Mouse (Mus musculus): ENCODE measurements around the gene Gatb. TPM values are rescaled to one million over a fixed set of nuclear protein-coding genes. Genes with fewer than 3 reads are reported as not detected.
"Not testable (repeated sequence)": the region's sequence is repeated elsewhere in the genome, so short reads cannot be mapped to it uniquely, and the experiment has no call there.

Gene Gatb
- polyA plus RNA-seq, 1 experiment: 3.9 TPM

DNA sequence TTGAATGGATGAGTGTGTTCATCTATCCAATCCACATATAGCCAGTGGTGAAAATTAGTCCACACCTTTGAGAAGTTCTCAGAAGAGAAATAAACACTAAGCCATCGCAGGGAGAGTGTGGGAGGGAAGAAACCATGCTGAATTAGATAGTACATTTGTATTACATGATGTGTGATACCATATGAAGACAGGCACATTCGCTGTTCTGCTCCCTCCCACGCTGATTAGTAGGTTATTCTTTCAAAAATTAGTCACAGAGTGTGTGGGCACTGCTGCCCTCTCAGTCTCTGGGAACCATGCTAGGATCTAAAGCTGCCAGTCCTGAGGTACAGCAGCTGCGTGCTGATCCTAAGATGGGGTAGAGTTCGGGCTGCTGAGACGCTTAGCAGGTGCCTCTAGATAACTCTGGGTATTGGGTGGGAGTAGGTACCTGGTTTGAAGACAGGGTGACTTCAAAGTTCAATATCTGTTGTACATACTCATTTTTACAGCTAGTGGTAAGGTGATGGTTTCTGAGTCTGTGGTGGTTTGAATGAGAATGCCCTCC lies 20.1 kb upstream of the Gatb start:
- 79% methylated on average over 6 of the region's 6 CpGs for WGBS
- TF ChIP-seq POLR2A (IDR thresholded peaks at IDR 0.05; ENCODE audit: borderline replicate concordance, extremely low read depth, low read depth, low read length): no peak
- no peak for TF ChIP-seq CTCF (IDR thresholded peaks at IDR 0.05; ENCODE audit: insufficient read depth, low read length)

DNA sequence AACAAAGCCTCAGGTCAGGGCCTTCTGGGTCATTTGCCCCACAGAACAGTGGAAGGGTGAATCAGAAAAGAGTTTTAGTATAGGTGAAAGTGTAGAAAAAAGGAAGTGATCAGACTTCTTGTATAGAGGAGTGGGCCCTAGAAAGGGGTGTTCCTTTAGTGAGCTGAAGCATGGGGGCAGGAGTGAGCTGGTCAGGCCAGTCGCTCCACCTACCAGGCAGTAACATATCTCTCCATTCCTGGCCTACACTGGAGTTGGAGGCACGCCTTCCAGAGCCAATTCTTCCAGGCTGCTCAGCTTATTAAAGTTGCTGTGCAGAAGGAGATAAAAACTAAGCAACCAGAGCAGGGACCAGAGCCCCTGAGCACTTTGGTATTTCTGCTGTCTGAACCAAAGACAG lies 9.3 kb upstream of the Gatb start:
- Histone ChIP-seq H3K4me3 (replicated peaks; ENCODE audit: extremely low read depth, low read depth, low read length) (no peak overlapping the region), H3K4me1 (ENCODE audit: control insufficient read depth, insufficient read depth, low read length) (no peaks in the 10 kb centered on the region)
- no peak for DNase-seq
- TF ChIP-seq POLR2A (IDR thresholded peaks at IDR 0.05; ENCODE audit: borderline replicate concordance, extremely low read depth, low read depth, low read length) (no peak), CTCF (IDR thresholded peaks at IDR 0.05; ENCODE audit: insufficient read depth, low read length) (no peak)
- 73% methylated on average over 2 of the region's 2 CpGs for WGBS

More for the DNA sequence above, 20.1 kb upstream of the Gatb start:
- DNase-seq: no peak
- Histone ChIP-seq H3K4me3 (replicated peaks; ENCODE audit: extremely low read depth, low read depth, low read length) (no peak overlapping the region), H3K4me1 (ENCODE audit: control insufficient read depth, insufficient read depth, low read length) (no peaks in the 10 kb centered on the region)

DNA sequence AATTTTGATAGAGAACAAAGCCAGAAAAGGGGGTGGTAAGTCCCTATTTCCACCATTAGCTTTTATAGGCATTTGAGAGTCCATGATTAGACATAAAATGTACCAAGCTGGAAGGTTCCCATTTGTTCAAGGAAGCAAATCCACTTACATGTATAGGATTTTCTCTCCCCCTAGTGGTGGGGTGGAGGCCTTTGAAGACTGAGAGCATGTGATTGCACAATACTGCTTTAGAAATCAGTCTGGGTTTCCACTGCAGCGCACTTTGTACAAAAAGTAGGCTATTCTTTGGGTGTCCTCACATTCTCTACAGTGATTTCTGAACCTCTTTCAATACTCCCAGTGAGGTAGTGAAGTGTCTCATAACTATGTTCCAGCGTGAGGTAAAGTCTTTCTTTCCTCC lies 2.6 kb upstream of the Gatb start:
- WGBS: 51% methylated on average over 2 of the region's 2 CpGs
- DNase-seq: no peak
- no peaks in the 10 kb centered on the region for H3K4me1 ChIP-seq (ENCODE audit: control insufficient read depth, insufficient read depth, low read length)
- TF ChIP-seq CTCF (IDR thresholded peaks at IDR 0.05; ENCODE audit: insufficient read depth, low read length): 0 out of 2 replicates have a peak, but pooled peaks have one; percentile 15
- TF ChIP-seq POLR2A (IDR thresholded peaks at IDR 0.05; ENCODE audit: borderline replicate concordance, extremely low read depth, low read depth, low read length): no peak
- H3K4me3 ChIP-seq (replicated peaks; ENCODE audit: extremely low read depth, low read depth, low read length): no peak overlapping the region

DNA sequence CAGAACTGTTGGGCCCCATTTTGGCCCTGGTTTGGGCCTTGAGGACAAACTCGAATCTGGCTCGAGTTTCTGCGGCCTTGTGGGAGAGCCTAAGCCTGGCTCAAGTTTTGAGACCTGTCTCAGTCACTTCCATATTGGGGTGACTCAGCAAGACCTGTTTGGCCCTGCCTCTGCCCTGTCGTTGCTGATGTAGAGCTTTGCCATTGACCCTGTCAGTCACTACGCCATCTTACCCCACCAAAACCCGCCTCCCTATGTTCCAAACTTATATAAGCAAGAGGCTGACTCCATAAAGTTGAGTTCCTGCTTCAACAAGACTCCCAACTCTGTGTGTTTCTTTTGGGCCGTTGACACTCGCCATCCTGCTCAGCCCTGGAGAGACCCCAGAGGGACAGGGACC lies 1.4 kb upstream of the Gatb start:
- DNase-seq; H3K4me1 ChIP-seq (ENCODE audit: control insufficient read depth, insufficient read depth, low read length); H3K4me3 ChIP-seq (replicated peaks; ENCODE audit: extremely low read depth, low read depth, low read length): not testable (repeated sequence)
- 90% methylated on average over 8 of the region's 8 CpGs for WGBS

DNA sequence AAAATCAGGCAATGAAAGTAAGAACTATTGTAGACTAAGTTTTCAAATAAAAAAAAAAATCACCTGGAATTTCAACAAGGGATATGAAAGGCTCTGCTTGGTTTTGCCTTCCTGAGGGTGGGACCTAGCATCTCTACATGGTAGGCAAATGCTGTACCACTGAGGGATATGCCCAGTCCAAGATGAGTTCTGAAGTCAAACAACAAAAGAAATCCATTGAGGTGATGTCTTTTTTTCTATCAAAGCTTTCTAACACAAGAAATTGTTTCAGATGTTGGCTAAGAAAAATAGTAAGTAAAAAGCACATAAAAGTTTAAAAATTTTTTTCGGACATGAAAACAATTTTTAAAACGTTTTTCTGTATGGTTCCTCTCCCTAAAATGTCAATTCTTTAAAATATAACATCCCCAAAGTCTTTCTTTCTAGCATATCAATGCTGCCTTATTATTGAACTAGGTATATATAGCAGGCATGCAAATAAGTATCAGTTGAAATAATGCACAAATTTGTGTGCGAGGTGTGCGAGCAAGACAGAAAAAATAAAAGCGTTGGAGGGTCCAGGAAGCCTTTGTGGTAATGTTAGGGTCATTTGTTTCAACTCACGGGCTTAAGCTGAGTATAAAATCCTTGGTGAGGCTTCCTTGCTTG lies 579 bp upstream of the Gatb start:
- DNase-seq: no peak
- Histone ChIP-seq H3K4me1 (ENCODE audit: control insufficient read depth, insufficient read depth, low read length) (no peaks in the 10 kb centered on the region), H3K4me3 (replicated peaks; ENCODE audit: extremely low read depth, low read depth, low read length) (peak overlapping the region; percentile 27)
- TF ChIP-seq POLR2A (IDR thresholded peaks at IDR 0.05; ENCODE audit: borderline replicate concordance, extremely low read depth, low read depth, low read length) (no peak), CTCF (IDR thresholded peaks at IDR 0.05; ENCODE audit: insufficient read depth, low read length) (no peak)
- 23% methylated on average over 6 of the region's 6 CpGs for WGBS

DNA sequence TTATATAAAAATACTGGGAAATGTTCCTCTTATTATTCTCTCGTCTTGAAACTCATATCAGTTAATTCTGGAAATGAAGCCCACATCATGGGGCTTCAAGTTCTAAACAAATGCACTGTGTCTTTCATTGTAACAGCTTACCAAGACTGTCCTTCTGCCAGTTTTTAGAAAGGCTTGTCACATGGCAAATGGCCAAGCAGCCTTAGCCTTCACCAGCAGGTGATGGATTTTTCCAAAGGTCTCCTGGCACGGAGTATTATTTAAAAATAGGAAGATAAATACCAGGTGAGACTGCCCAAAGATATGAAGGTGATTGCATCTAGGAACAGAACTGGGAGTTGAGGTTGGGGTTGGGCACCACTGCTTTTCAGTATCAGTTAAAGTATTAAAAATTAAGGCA lies 8.8 kb downstream of the Gatb start:
- TF ChIP-seq POLR2A (IDR thresholded peaks at IDR 0.05; ENCODE audit: borderline replicate concordance, extremely low read depth, low read depth, low read length) (no peak), CTCF (IDR thresholded peaks at IDR 0.05; ENCODE audit: insufficient read depth, low read length) (no peak)
- no peaks in the 10 kb centered on the region for H3K4me1 ChIP-seq (ENCODE audit: control insufficient read depth, insufficient read depth, low read length)
- H3K4me3 ChIP-seq (replicated peaks; ENCODE audit: extremely low read depth, low read depth, low read length): no peak overlapping the region
- no peak for DNase-seq
- 76% methylated on average over 2 of the region's 2 CpGs for WGBS

DNA sequence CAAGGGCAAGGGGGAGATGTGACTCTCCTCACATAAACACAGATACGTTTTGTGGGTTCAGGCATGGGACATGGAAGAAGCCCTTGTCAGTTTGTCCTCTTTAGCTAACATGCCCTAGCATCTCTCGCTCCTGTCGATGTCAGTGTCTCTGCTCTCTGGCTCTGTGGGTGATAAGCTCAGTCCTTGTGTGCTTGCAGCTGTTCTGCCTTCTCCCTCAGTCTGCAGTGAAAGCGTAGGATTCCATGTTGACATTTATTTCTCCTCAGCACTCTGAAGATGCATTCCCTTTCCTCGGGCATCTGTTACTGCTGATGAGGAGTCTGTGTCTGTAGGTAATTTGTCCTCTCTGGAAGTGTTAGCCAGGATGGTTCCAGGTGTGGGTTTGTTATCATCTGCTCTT lies 9.3 kb downstream of the Gatb start:
- 75% methylated on average over 5 of the region's 5 CpGs for WGBS
- no peak for TF ChIP-seq POLR2A (IDR thresholded peaks at IDR 0.05; ENCODE audit: borderline replicate concordance, extremely low read depth, low read depth, low read length)
- no peak for TF ChIP-seq CTCF (IDR thresholded peaks at IDR 0.05; ENCODE audit: insufficient read depth, low read length)
- no peak overlapping the region for H3K4me3 ChIP-seq (replicated peaks; ENCODE audit: extremely low read depth, low read depth, low read length)

DNA sequence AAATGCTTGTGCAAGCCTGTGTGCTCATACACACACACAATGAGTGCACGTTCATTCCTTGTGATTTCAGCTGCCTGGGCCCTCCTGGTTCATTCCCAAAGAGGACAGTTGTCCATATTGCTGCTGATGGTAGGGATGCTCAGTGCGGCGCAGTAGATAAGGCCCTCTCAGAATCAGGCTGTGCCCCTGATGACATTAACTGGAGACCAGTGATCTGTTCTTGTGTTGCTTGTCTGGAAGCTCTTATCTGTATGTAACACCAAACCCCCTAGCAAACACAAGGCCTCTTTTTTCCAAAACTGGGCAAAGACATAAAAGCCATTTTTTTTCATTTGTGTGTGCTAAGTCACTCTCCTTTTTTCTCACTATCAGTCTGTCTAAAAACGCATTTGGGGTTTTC lies 11.0 kb downstream of the Gatb start:
- WGBS: 87% methylated on average over 4 of the region's 4 CpGs

More for the DNA sequence above, 9.3 kb downstream of the Gatb start:
- no peak for DNase-seq
- H3K4me1 ChIP-seq (ENCODE audit: control insufficient read depth, insufficient read depth, low read length): no peaks in the 10 kb centered on the region

DNA sequence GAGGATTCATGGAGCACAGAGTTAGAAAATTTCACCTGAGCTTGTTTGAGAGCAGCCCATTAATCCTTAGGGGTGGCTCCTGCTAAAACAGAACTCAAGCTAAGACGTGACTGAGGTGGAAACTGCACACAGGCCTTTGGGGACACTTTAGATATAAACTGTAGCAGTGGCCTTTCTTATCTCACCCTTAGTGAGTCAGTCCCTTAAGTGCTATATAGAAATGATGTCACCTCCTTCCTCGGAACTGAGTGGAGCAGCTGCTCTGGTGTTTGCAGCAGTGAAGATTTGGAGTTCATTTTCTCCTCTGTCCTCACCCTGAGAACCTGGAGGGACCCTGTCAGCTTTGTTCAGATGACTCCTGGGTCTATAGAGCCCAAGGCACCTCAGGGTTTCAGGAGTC lies 14.8 kb downstream of the Gatb start:
- no peak for TF ChIP-seq POLR2A (IDR thresholded peaks at IDR 0.05; ENCODE audit: borderline replicate concordance, extremely low read depth, low read depth, low read length)
- TF ChIP-seq CTCF (IDR thresholded peaks at IDR 0.05; ENCODE audit: insufficient read depth, low read length): no peak
- no peak overlapping the region for H3K4me3 ChIP-seq (replicated peaks; ENCODE audit: extremely low read depth, low read depth, low read length)
- no peaks in the 10 kb centered on the region for H3K4me1 ChIP-seq (ENCODE audit: control insufficient read depth, insufficient read depth, low read length)
- DNase-seq: no peak
- WGBS: 28% methylated on average over 2 of the region's 2 CpGs

More for the DNA sequence above, 11.0 kb downstream of the Gatb start:
- Histone ChIP-seq H3K4me1 (ENCODE audit: control insufficient read depth, insufficient read depth, low read length) (no peaks in the 10 kb centered on the region), H3K4me3 (replicated peaks; ENCODE audit: extremely low read depth, low read depth, low read length) (no peak overlapping the region)
- no peak for DNase-seq
- TF ChIP-seq CTCF (IDR thresholded peaks at IDR 0.05; ENCODE audit: insufficient read depth, low read length): no peak
- TF ChIP-seq POLR2A (IDR thresholded peaks at IDR 0.05; ENCODE audit: borderline replicate concordance, extremely low read depth, low read depth, low read length): no peak

DNA sequence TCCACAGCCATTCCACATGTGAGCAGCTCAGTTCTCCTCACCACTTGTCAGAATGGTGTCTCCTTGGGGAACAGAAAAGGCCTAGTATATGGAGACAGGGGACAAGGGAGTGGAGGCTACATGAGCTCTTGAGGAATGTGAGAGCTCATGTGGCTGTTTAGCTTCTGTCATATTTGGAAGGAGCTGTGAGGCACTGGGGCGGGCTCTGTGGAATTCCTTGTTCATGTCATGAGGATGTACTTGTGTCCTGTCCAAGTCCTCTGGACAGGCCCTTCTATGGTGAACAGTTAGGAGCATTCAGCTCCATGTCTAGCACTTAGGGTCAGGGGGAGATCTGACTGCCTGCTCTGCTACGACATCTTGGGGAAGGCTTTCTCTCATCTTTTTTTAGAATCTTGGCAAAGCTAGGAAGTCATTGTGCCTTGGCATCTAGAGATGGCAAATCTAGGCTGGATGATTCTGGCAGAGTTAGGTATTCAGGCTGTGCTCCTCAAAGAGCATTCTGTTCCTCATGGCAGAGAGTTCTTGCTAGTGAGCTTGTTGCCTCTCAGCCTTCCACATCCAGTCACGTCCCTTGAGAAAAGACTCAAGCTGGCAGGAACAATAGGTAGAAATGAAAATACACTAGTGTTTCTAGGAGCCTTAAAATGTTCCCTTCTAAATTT lies 16.3 kb downstream of the Gatb start:
- WGBS: 73% methylated on average over 3 of the region's 3 CpGs
- Histone ChIP-seq H3K4me1 (ENCODE audit: control insufficient read depth, insufficient read depth, low read length) (no peaks in the 10 kb centered on the region), H3K4me3 (replicated peaks; ENCODE audit: extremely low read depth, low read depth, low read length) (no peak overlapping the region)
- DNase-seq: no peak
- TF ChIP-seq CTCF (IDR thresholded peaks at IDR 0.05; ENCODE audit: insufficient read depth, low read length) (no peak), POLR2A (IDR thresholded peaks at IDR 0.05; ENCODE audit: borderline replicate concordance, extremely low read depth, low read depth, low read length) (no peak)
